Comparison of ENCODE assay signal across 10 mouse cellular contexts in genomic region chr11:98770096-98770975, GRCm38 (mm10). TPM values are rescaled to one million over a fixed set of nuclear protein-coding genes. Genes with fewer than 3 reads are reported as not detected.
DNase-seq lines count a peak whose midpoint lies in the region; TF ChIP-seq lines count a peak whose summit lies in the region.
"Had no signal": no experiment of that assay in that cellular context is flagged by ENCODE, and none has a peak within 500 bp of the region (broad histone marks: within the 10 kb centered on the region; RNA-seq: fewer than 3 reads in every experiment).

No protein-coding gene starts in this region.

- peaks cover 42% of the 10 kb centered on the region for H3K36me3 ChIP-seq in embryonic facial prominence, embryonic 10.5 days (replicated peaks)

- H3K27me3 ChIP-seq in embryonic facial prominence, embryonic 10.5 days (replicated peaks; ENCODE audit: low read depth, poor library complexity, severe bottlenecking): peaks cover 6% of the 10 kb centered on the region; the same call in 1 of the 2 replicates
- H3K27me3 ChIP-seq: limb, embryonic 12.5 days had no signal

- intact Hi-C loops in heart, postnatal 25 days (cut with DNase I): loop anchor here (5.0 kb wide), 1 partner anchor 48 kb away; no protein-coding TSS in a partner anchor

- peak overlapping the region; percentile 99 for H3K27ac ChIP-seq in layer of hippocampus, adult 2 months
- no peak overlapping the region for H3K27ac ChIP-seq in embryonic facial prominence, embryonic 10.5 days (replicated peaks)
- H3K27ac ChIP-seq: limb, embryonic 12.5 days; midbrain, embryonic 12.5 days had no signal

- TF ChIP-seq CTCF in layer of hippocampus, adult 2 months (conservative IDR thresholded peaks at IDR 0.05): no peak

- H3K4me1 ChIP-seq in embryonic facial prominence, embryonic 10.5 days: peaks cover 68% of the 10 kb centered on the region

- H3K4me3 ChIP-seq in layer of hippocampus, adult 2 months: peak overlapping the region; percentile 26; the same call in 1 of the 2 replicates
- no peak overlapping the region for H3K4me3 ChIP-seq in embryonic facial prominence, embryonic 10.5 days
- H3K4me3 ChIP-seq: limb, embryonic 12.5 days; midbrain, embryonic 12.5 days had no signal

- peak; percentile 97 for DNase-seq in heart, adult 11 months
- DNase-seq in heart, postnatal 25 days (ENCODE audit: low spot score): no peak
- DNase-seq in B cell, adult 2 months: peak; percentile 52 to 55
- DNase-seq in cerebellum, postnatal 25 days: peak; percentile 49 to 53
- peak; percentile 76 to 85 for DNase-seq in layer of hippocampus, adult 2 months (ENCODE audit: low spot score in 2 of 2)
- DNase-seq in yolk sac, embryonic 10.5 days (ENCODE audit: low spot score): no peak
- DNase-seq in embryonic facial prominence, embryonic 10.5 days (ENCODE audit: low spot score): no peak
- DNase-seq in c-Kit-positive CD71-positive TER-119-positive erythroid progenitor cells, embryonic 14.5 days (ENCODE audit: low spot score): no peak

- WGBS in embryonic facial prominence, embryonic 10.5 days: 93% methylated on average over 26 of the region's 26 CpGs

- H3K9me3 ChIP-seq in embryonic facial prominence, embryonic 10.5 days: no peaks in the 10 kb centered on the region
- H3K9me3 ChIP-seq: limb, embryonic 12.5 days; midbrain, embryonic 12.5 days had no signal

RNA-seq across cellular contexts. Expression of gene Nr1d1, which starts 4.8 kb away (rescaled TPM):
- total RNA-seq in heart, postnatal 25 days (2021): 100 to 1,000 TPM in 1 of 2 experiments, 10 to 100 TPM in 1; 61.2 to 129 TPM
- total RNA-seq in layer of hippocampus, adult 2 months (2021): 10 to 100 TPM; 93.2 to 94.0 TPM
- polyA plus RNA-seq in embryonic facial prominence, embryonic 10.5 days (2016; fragmentation: Nextera tagmentation; extraction: Ambion mirVana): 1.1 and 1.8 TPM in 2 replicates

RNA-seq across cellular contexts. Expression of gene Msl1, which starts 25.0 kb away (rescaled TPM):
- total RNA-seq in heart, postnatal 25 days (2021): 10 to 100 TPM; 73.0 to 78.1 TPM
- total RNA-seq in layer of hippocampus, adult 2 months (2021): 100 to 1,000 TPM; 168 to 178 TPM
- 23.4 and 23.5 TPM in 2 replicates for polyA plus RNA-seq in embryonic facial prominence, embryonic 10.5 days (2016; fragmentation: Nextera tagmentation; extraction: Ambion mirVana)

RNA-seq across cellular contexts. Expression of gene Thra, which starts 29.9 kb away (rescaled TPM):
- 100 to 1,000 TPM; 102 to 117 TPM for total RNA-seq in heart, postnatal 25 days (2021)
- total RNA-seq in layer of hippocampus, adult 2 months (2021): 1,000 to 10,000 TPM in 1 of 2 experiments, 100 to 1,000 TPM in 1; 996 to 1,082 TPM
- polyA plus RNA-seq in embryonic facial prominence, embryonic 10.5 days (2016; fragmentation: Nextera tagmentation; extraction: Ambion mirVana): 8.8 and 9.1 TPM in 2 replicates

RNA-seq across cellular contexts. Expression of gene Casc3, which starts 34.4 kb away (rescaled TPM):
- 10 to 100 TPM; 22.4 to 25.5 TPM for total RNA-seq in heart, postnatal 25 days (2021)
- 10 to 100 TPM; 61.0 to 62.1 TPM for total RNA-seq in layer of hippocampus, adult 2 months (2021)
- polyA plus RNA-seq in embryonic facial prominence, embryonic 10.5 days (2016; fragmentation: Nextera tagmentation; extraction: Ambion mirVana): 47.5 and 48.3 TPM in 2 replicates

RNA-seq across cellular contexts. Expression of gene Med24, which starts 41.1 kb away (rescaled TPM):
- 10 to 100 TPM; 45.2 to 48.8 TPM for total RNA-seq in heart, postnatal 25 days (2021)
- 100 to 1,000 TPM; 146 to 148 TPM for total RNA-seq in layer of hippocampus, adult 2 months (2021)
- 73.9 and 78.1 TPM in 2 replicates for polyA plus RNA-seq in embryonic facial prominence, embryonic 10.5 days (2016; fragmentation: Nextera tagmentation; extraction: Ambion mirVana)

Comparison
In these comparisons a context has a peak if more than half of its experiments do, and no peak if none do; other contexts are left out.
1. DNase-seq: peak in heart, adult 11 months (single experiment), B cell, adult 2 months (2 of 2), cerebellum, postnatal 25 days (2 of 2) and layer of hippocampus, adult 2 months (2 of 2); none in heart, postnatal 25 days (single experiment), yolk sac, embryonic 10.5 days (single experiment), embryonic facial prominence, embryonic 10.5 days (single experiment) and c-Kit-positive CD71-positive TER-119-positive erythroid progenitor cells, embryonic 14.5 days (single experiment).
2. RNA of gene Thra, which starts 29.9 kb away (total RNA-seq): 996 to 1,082 TPM in layer of hippocampus, adult 2 months; 102 to 117 TPM in heart, postnatal 25 days; every median in the first group is over 4 times any median in the second.